22 mouse cellular contexts compared by ENCODE assay signal in genomic region chr2:157057186-157057585, GRCm38 (mm10). TPM values are rescaled to one million over a fixed set of nuclear protein-coding genes. Genes with fewer than 3 reads are reported as not detected.
A peak's percentile ranks its signal among the peaks of the same experiment; 100 is the strongest.
DNase-seq lines count a peak whose midpoint lies in the region; TF ChIP-seq lines count a peak whose summit lies in the region.
"Had no signal": no experiment of that assay in that cellular context is flagged by ENCODE, and none has a peak within 500 bp of the region (broad histone marks: within the 10 kb centered on the region; RNA-seq: fewer than 3 reads in every experiment).

No protein-coding gene starts in this region.

- H3K27ac ChIP-seq in gastrocnemius, adult 2 months = 0 out of 2 replicates have a peak overlapping the region, but pooled peaks have one; percentile 16
- H3K27ac ChIP-seq in left cerebral cortex, adult 2 months = peak overlapping the region; percentile 40; the same call in 1 of the 2 replicates
- H3K27ac ChIP-seq in ES-E14 (ENCODE audit: insufficient read depth, low read depth, low read length, poor library complexity, severe bottlenecking) = 0 out of 2 replicates have a peak overlapping the region, but pooled peaks have one; percentile 16
- H3K27ac ChIP-seq: heart, adult 2 months had no signal

- H3K4me3 ChIP-seq in gastrocnemius, adult 2 months = no peak overlapping the region
- no peak overlapping the region for H3K4me3 ChIP-seq in left cerebral cortex, adult 2 months
- no peak overlapping the region for H3K4me3 ChIP-seq in ES-E14 (ENCODE audit: insufficient read depth in 1 of 2, low read depth in 1 of 2, low read length in 2 of 2, poor library complexity in 1 of 2, severe bottlenecking in 1 of 2)
- H3K4me3 ChIP-seq: embryonic facial prominence, embryonic 15.5 days; heart, adult 2 months; stomach, embryonic 15.5 days had no signal

- in situ Hi-C loops in ES-E14 (cut with MboI; ENCODE audit: low sequenced_read_pairs in 2 of 2, unreplicated experiment in 2 of 2) = no loop called here

- peaks cover 2 to 33% of the 10 kb centered on the region in 2 experiments; a peak in 2 of 4 replicates for H3K4me1 ChIP-seq in ES-E14 (ENCODE audit: control insufficient read depth in 2 of 2, insufficient read depth in 2 of 2, low read length in 2 of 2, poor library complexity in 1 of 2)

- H3K9me3 ChIP-seq in ES-E14 (ENCODE audit: control insufficient read depth, insufficient read depth, low read depth, low read length) = no peaks in the 10 kb centered on the region
- H3K9me3 ChIP-seq: embryonic facial prominence, embryonic 15.5 days; stomach, embryonic 15.5 days had no signal

- intact Hi-C loops in gastrocnemius, adult 2 months (cut with DNase I) = no loop called here
- intact Hi-C loops in left cerebral cortex, adult 2 months (cut with DNase I) = no loop called here
- intact Hi-C loops in left cerebral cortex, postnatal 36 days (cut with DNase I) = no loop called here

- no peaks in the 10 kb centered on the region for H3K36me3 ChIP-seq in ES-E14 (ENCODE audit: control insufficient read depth, insufficient read depth, low read length, poor library complexity, severe bottlenecking)

- H3K9ac ChIP-seq in ES-E14 (ENCODE audit: insufficient read depth, low read depth, low read length, poor library complexity, severe bottlenecking) = peak overlapping the region; percentile 42; the same call in 1 of the 2 replicates
- H3K9ac ChIP-seq: embryonic facial prominence, embryonic 15.5 days; stomach, embryonic 15.5 days had no signal

- no peak for TF ChIP-seq CTCF in gastrocnemius, adult 2 months (IDR thresholded peaks at IDR 0.05)
- no peak for TF ChIP-seq CTCF in left cerebral cortex, adult 2 months (IDR thresholded peaks at IDR 0.05)

- DNase-seq in adrenal gland, postnatal 10 days = peak; percentile 16
- no peak for DNase-seq in adrenal gland, adult 18-20 months (ENCODE audit: low spot score in 2 of 2)
- no peak for DNase-seq in gastrocnemius, adult 2 months
- DNase-seq in gastrocnemius, adult 18-20 months (ENCODE audit: low spot score) = no peak
- no peak for DNase-seq in left cerebral cortex, adult 2 months (ENCODE audit: extremely low spot score in 1 of 2, low spot score in 2 of 2)
- no peak for DNase-seq in left cerebral cortex, postnatal 36 days (ENCODE audit: low spot score in 2 of 2)
- DNase-seq in ES-E14 (ENCODE audit: low read depth, low spot score) = no peak
- DNase-seq in retina, embryonic 14.5 days (ENCODE audit: low spot score) = no peak
- DNase-seq: gastrocnemius, postnatal 14 days; heart, adult 2 months; heart, postnatal 14 days; kidney, adult 8-10 months; kidney, postnatal 36 days; lung, adult 18-20 months; lung, postnatal 36 days; right cerebral cortex, postnatal 14 days; thymus, adult 2 months had no signal

TF ChIP-seq in ES-E14, 5 proteins besides CTCF, POLR2A, EP300 and RAD21:
- TF ChIP-seq ZNF384 (IDR thresholded peaks at IDR 0.05; ENCODE audit: low read depth, low read length) (no peak), MAFK (IDR thresholded peaks at IDR 0.05; ENCODE audit: insufficient read depth, low read depth, low read length) (no peak), CHD2 (IDR thresholded peaks at IDR 0.05; ENCODE audit: low read depth, low read length) (no peak), HCFC1 (IDR thresholded peaks at IDR 0.05; ENCODE audit: borderline replicate concordance, insufficient read depth, low read length) (no peak), ZC3H11A (IDR thresholded peaks at IDR 0.05; ENCODE audit: borderline replicate concordance, low read depth, low read length) (no peak)

RNA-seq across cellular contexts. Expression of gene Soga1, which starts 21.9 kb away (rescaled TPM):
- total RNA-seq in adrenal gland, postnatal 10 days (2021) = 10 to 100 TPM; 30.3 to 35.9 TPM
- 10 to 100 TPM; 31.4 to 36.2 TPM for total RNA-seq in adrenal gland, adult 18-20 months (2021)
- 1 to 10 TPM; 2.8 to 4.5 TPM for total RNA-seq in gastrocnemius, adult 2 months (2021)
- 1 to 10 TPM; 2.7 to 3.9 TPM for total RNA-seq in gastrocnemius, adult 18-20 months (2021)
- 10 to 100 TPM; 20.2 to 25.1 TPM for total RNA-seq in left cerebral cortex, adult 2 months (2021)
- total RNA-seq in left cerebral cortex, postnatal 36 days (2021) = 10 to 100 TPM; 20.0 to 26.0 TPM
- 11.8 and 12.8 TPM in 2 replicates for total RNA-seq in ES-E14 (2012; rRNA removed)

RNA-seq across cellular contexts. Expression of gene Tldc2, which starts 29.7 kb away (rescaled TPM):
- not detected for total RNA-seq in adrenal gland, postnatal 10 days (2021)
- not detected for total RNA-seq in adrenal gland, adult 18-20 months (2021)
- total RNA-seq in gastrocnemius, adult 2 months (2021) = not detected
- total RNA-seq in gastrocnemius, adult 18-20 months (2021) = not detected
- not detected for total RNA-seq in left cerebral cortex, adult 2 months (2021)
- not detected for total RNA-seq in left cerebral cortex, postnatal 36 days (2021)
- total RNA-seq in ES-E14 (2012; rRNA removed) = not detected in 2 replicates
- total RNA-seq: gastrocnemius, postnatal 14 days; heart, adult 2 months; heart, postnatal 14 days; layer of hippocampus, postnatal 14 days; left cerebral cortex, postnatal 14 days; liver, adult 2 months had no signal

RNA-seq across cellular contexts. Expression of gene Dsn1, which starts 50.2 kb away (rescaled TPM):
- total RNA-seq in adrenal gland, postnatal 10 days (2021) = 10 to 100 TPM in 1 of 2 experiments, 1 to 10 TPM in 1; 9.2 to 12.8 TPM
- total RNA-seq in adrenal gland, adult 18-20 months (2021) = 1 to 10 TPM; 2.8 to 3.8 TPM
- 1 to 10 TPM; 1.2 to 1.6 TPM for total RNA-seq in gastrocnemius, adult 2 months (2021)
- total RNA-seq in gastrocnemius, adult 18-20 months (2021) = 1 to 10 TPM; 1.3 to 1.9 TPM
- 1 to 10 TPM; 5.8 to 6.3 TPM for total RNA-seq in left cerebral cortex, adult 2 months (2021)
- 1 to 10 TPM; 6.5 to 7.5 TPM for total RNA-seq in left cerebral cortex, postnatal 36 days (2021)
- total RNA-seq in ES-E14 (2012; rRNA removed) = 25.2 and 27.9 TPM in 2 replicates
